Mouse (Mus musculus) cerebellum, adult 8-10 months (tissue): ENCODE results near the gene Eif5b.
"Not testable (repeated sequence)": the region's sequence is repeated elsewhere in the genome, so short reads cannot be mapped to it uniquely, and the experiment has no call there.

ENCODE experiments used
- DNase-seq: peaks from one replicate; pipeline ENCODE4 v3.0.0; 2022

Eif5b gene

GRCm38 (mm10) chr1:38011647-38012046, 13.8 kb downstream of the Eif5b start:
- DNase-seq: no peak

- no peak for DNase-seq
These were observed 14.3 kb downstream of the Eif5b start for GRCm38 (mm10) chr1:38012104-38012503.

- no peak for DNase-seq
These were observed 14.7 kb downstream of the Eif5b start for GRCm38 (mm10) chr1:38012509-38012908.

GRCm38 (mm10) chr1:38014551-38015203, 16.9 kb downstream of the Eif5b start:
- DNase-seq: no peak

GRCm38 (mm10) chr1:38027301-38027700, 29.5 kb downstream of the Eif5b start:
- no peak for DNase-seq

GRCm38 (mm10) chr1:38031391-38031790, 33.6 kb downstream of the Eif5b start:
- DNase-seq: no peak

- DNase-seq: no peak
These were observed 37.7 kb downstream of the Eif5b start for GRCm38 (mm10) chr1:38035521-38035920.

- DNase-seq: no peak
These were observed 39.6 kb downstream of the Eif5b start for GRCm38 (mm10) chr1:38037375-38037774.

GRCm38 (mm10) chr1:38038898-38039297, 41.1 kb downstream of the Eif5b start:
- DNase-seq: no peak

- no peak for DNase-seq
These were observed 50.3 kb downstream of the Eif5b start for GRCm38 (mm10) chr1:38048121-38048520.

- no peak for DNase-seq
These were observed 51.8 kb downstream of the Eif5b start for GRCm38 (mm10) chr1:38049562-38049961.

- no peak for DNase-seq
These were observed 57.4 kb downstream of the Eif5b start for GRCm38 (mm10) chr1:38055176-38055575.

GRCm38 (mm10) chr1:38058417-38058816, 60.6 kb downstream of the Eif5b start:
- DNase-seq: no peak

GRCm38 (mm10) chr1:38062156-38062555, 64.3 kb downstream of the Eif5b start:
- DNase-seq: not testable (repeated sequence)

- DNase-seq: no peak
These were observed 69.5 kb downstream of the Eif5b start for GRCm38 (mm10) chr1:38067276-38067675.

- no peak for DNase-seq
These were observed 73.5 kb downstream of the Eif5b start for GRCm38 (mm10) chr1:38071326-38071725.

- no peak for DNase-seq
These were observed 83.5 kb downstream of the Eif5b start for GRCm38 (mm10) chr1:38081316-38081715.

GRCm38 (mm10) chr1:38103214-38103613, 105.4 kb downstream of the Eif5b start:
- DNase-seq: no peak

- DNase-seq: no peak
These were observed 106.0 kb downstream of the Eif5b start for GRCm38 (mm10) chr1:38103813-38104212.
